7 mouse cellular contexts compared by ENCODE assay signal in the genomic region with DNA sequence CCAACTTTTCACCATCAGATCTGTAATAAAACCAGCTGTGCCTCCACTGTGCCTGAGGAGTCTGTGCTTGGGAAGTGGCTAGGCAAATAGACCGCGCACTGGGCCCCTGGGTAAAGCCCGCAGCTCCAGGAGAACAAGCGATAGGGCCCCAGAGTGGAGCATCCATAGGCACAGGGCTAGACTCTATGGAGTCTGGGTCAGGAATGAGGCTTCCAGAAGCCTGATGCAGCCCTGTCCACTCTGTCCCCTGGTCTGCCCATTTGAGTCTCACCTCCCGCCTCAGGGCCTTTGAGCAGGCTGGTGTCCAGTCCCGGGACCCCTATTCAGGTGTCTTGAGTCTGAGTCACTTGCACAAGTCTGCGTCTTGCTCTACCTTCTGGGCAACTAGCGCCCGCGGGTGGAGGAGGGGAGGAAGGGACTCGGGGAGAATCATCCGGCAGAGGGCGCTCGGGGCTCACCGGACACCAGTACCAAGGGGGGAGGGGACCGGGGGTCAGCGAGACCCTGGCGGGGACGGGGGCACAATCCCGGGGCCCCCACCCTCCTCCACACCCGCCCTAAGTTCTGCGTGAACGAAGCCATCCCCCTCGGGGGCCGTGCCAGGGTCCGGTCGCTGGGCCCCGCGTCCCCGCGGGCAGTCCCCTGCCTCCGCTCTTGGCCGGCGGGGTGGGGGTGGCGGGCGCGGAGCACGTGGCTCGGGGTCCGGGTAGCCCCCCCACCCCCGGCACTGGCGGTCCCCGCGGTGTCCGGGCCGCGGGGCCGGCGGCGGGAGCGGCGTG. TPM values are rescaled to one million over a fixed set of nuclear protein-coding genes. Genes with fewer than 3 reads are reported as not detected.
DNase-seq lines count a peak whose midpoint lies in the region; ATAC-seq and TF ChIP-seq lines count a peak whose summit lies in the region.

Gene Necab2 (plus strand): TSS at position 509 of the 779 bp plus-strand sequence.

- H3K9me3 ChIP-seq in embryonic facial prominence, embryonic 12.5 days, result no peaks in the 10 kb centered on the region
- H3K9me3 ChIP-seq in heart, embryonic 10.5 days, result no peaks in the 10 kb centered on the region
- H3K9me3 ChIP-seq in kidney, embryonic 15.5 days (replicated peaks), result no peaks in the 10 kb centered on the region
- H3K9me3 ChIP-seq in limb, embryonic 15.5 days, result no peaks in the 10 kb centered on the region
- H3K9me3 ChIP-seq in midbrain, postnatal 0 days (ENCODE audit: low read length), result no peaks in the 10 kb centered on the region

- peak; percentile 38 for ATAC-seq in embryonic facial prominence, embryonic 12.5 days (ENCODE audit: insufficient number of reproducible peaks, insufficient read depth, low FRiP score, low TSS enrichment)
- peak; percentile 53 for ATAC-seq in kidney, embryonic 15.5 days (replicated peaks; ENCODE audit: low FRiP score)
- ATAC-seq in limb, embryonic 15.5 days (ENCODE audit: insufficient number of reproducible peaks, low FRiP score, low TSS enrichment, low read depth), result no peak
- ATAC-seq in midbrain, postnatal 0 days (ENCODE audit: low FRiP score), result peak; percentile 75

- no peaks in the 10 kb centered on the region for H3K36me3 ChIP-seq in embryonic facial prominence, embryonic 12.5 days
- H3K36me3 ChIP-seq in heart, embryonic 10.5 days, result no peaks in the 10 kb centered on the region
- no peaks in the 10 kb centered on the region for H3K36me3 ChIP-seq in kidney, embryonic 15.5 days
- H3K36me3 ChIP-seq in limb, embryonic 15.5 days, result no peaks in the 10 kb centered on the region
- H3K36me3 ChIP-seq in midbrain, postnatal 0 days (ENCODE audit: insufficient read depth, low read length), result no peaks in the 10 kb centered on the region

- peaks cover 38% of the 10 kb centered on the region for H3K27me3 ChIP-seq in embryonic facial prominence, embryonic 12.5 days
- peaks cover 89% of the 10 kb centered on the region for H3K27me3 ChIP-seq in heart, embryonic 10.5 days (ENCODE audit: insufficient read depth, poor library complexity, severe bottlenecking)
- H3K27me3 ChIP-seq in kidney, embryonic 15.5 days, result peaks cover 44% of the 10 kb centered on the region
- H3K27me3 ChIP-seq in limb, embryonic 15.5 days, result peaks cover 50% of the 10 kb centered on the region
- no peaks in the 10 kb centered on the region; the same call in 1 of the 2 replicates for H3K27me3 ChIP-seq in midbrain, postnatal 0 days (ENCODE audit: insufficient read depth, low read length)

- peak within 1 kb of the TSS; percentile 72 for H3K4me2 ChIP-seq in embryonic facial prominence, embryonic 12.5 days (replicated peaks)
- peak within 1 kb of the TSS; percentile 98 for H3K4me2 ChIP-seq in kidney, embryonic 15.5 days
- peak within 1 kb of the TSS; percentile 97 for H3K4me2 ChIP-seq in limb, embryonic 15.5 days
- peak within 1 kb of the TSS; percentile 86 for H3K4me2 ChIP-seq in midbrain, postnatal 0 days (ENCODE audit: low read depth, low read length, poor library complexity, severe bottlenecking)

- 3% methylated on average over 20 of the region's 52 CpGs for WGBS in embryonic facial prominence, embryonic 12.5 days
- WGBS in heart, embryonic 10.5 days, result 4% methylated on average over 39 of the region's 52 CpGs
- WGBS in kidney, embryonic 15.5 days, result 3% methylated on average over 39 of the region's 52 CpGs
- WGBS in limb, embryonic 15.5 days, result 1% methylated on average over 47 of the region's 52 CpGs
- WGBS in midbrain, postnatal 0 days, result under 1% methylated on average over 28 of the region's 52 CpGs

- H3K9ac ChIP-seq in embryonic facial prominence, embryonic 12.5 days, result peak within 1 kb of the TSS; percentile 55
- H3K9ac ChIP-seq in kidney, embryonic 15.5 days, result peak within 1 kb of the TSS; percentile 71
- peak within 1 kb of the TSS; percentile 56 for H3K9ac ChIP-seq in limb, embryonic 15.5 days
- H3K9ac ChIP-seq in midbrain, postnatal 0 days (replicated peaks; ENCODE audit: low read length, poor library complexity, severe bottlenecking), result peak within 1 kb of the TSS; percentile 82

- TF ChIP-seq CTCF in midbrain, postnatal 0 days (IDR thresholded peaks at IDR 0.05), result peak; percentile 90

- H3K4me1 ChIP-seq in embryonic facial prominence, embryonic 12.5 days, result peaks cover 11% of the 10 kb centered on the region; the same call in 1 of the 2 replicates
- H3K4me1 ChIP-seq in heart, embryonic 10.5 days, result peaks cover 19% of the 10 kb centered on the region
- H3K4me1 ChIP-seq in kidney, embryonic 15.5 days, result peaks cover 18% of the 10 kb centered on the region
- peaks cover 14% of the 10 kb centered on the region for H3K4me1 ChIP-seq in limb, embryonic 15.5 days
- no peaks in the 10 kb centered on the region; the same call in none of the 2 replicates for H3K4me1 ChIP-seq in midbrain, postnatal 0 days (ENCODE audit: insufficient read depth, low read length)

- peak; percentile 92 to 94 for DNase-seq in adrenal gland, postnatal 36 days
- DNase-seq in heart, embryonic 10.5 days (ENCODE audit: low spot score), result peak; percentile 89
- DNase-seq in midbrain, postnatal 0 days (ENCODE audit: low spot score), result peak; percentile 85
- DNase-seq in spleen, postnatal 4 days (ENCODE audit: low spot score in 2 of 2), result peak; percentile 74 to 91

- no peak within 1 kb of the TSS for H3K27ac ChIP-seq in embryonic facial prominence, embryonic 12.5 days
- peak within 1 kb of the TSS; percentile 88 for H3K27ac ChIP-seq in heart, embryonic 10.5 days
- no peak within 1 kb of the TSS for H3K27ac ChIP-seq in kidney, embryonic 15.5 days
- no peak within 1 kb of the TSS for H3K27ac ChIP-seq in limb, embryonic 15.5 days
- H3K27ac ChIP-seq in midbrain, postnatal 0 days (ENCODE audit: low read depth, low read length), result no peak within 1 kb of the TSS

- peak within 1 kb of the TSS; percentile 54 for H3K4me3 ChIP-seq in embryonic facial prominence, embryonic 12.5 days
- peak within 1 kb of the TSS; percentile 74 for H3K4me3 ChIP-seq in heart, embryonic 10.5 days
- H3K4me3 ChIP-seq in kidney, embryonic 15.5 days (replicated peaks), result peak within 1 kb of the TSS; percentile 69
- H3K4me3 ChIP-seq in limb, embryonic 15.5 days, result peak within 1 kb of the TSS; percentile 64
- peak within 1 kb of the TSS; percentile 69 for H3K4me3 ChIP-seq in midbrain, postnatal 0 days (ENCODE audit: low read depth, low read length)

RNA-seq across cellular contexts. Expression of gene Necab2, which starts in this region (rescaled TPM):
- 1 to 10 TPM; 5.4 to 7.3 TPM for total RNA-seq in adrenal gland, postnatal 36 days (2021)
- polyA plus RNA-seq in embryonic facial prominence, embryonic 12.5 days (2016; fragmentation: Nextera tagmentation; extraction: Ambion mirVana), result 10.7 and 12.5 TPM in 2 replicates
- 1.9 and 3.4 TPM in 2 replicates for polyA plus RNA-seq in heart, embryonic 10.5 days (2016; fragmentation: Nextera tagmentation; extraction: Ambion mirVana)
- polyA plus RNA-seq in kidney, embryonic 15.5 days (2015; fragmentation: Nextera tagmentation; extraction: Ambion mirVana), result 2.3 and 3.3 TPM in 2 replicates
- polyA plus RNA-seq in limb, embryonic 15.5 days (2015; fragmentation: Nextera tagmentation; extraction: Ambion mirVana), result 0.96 and 1.1 TPM in 2 replicates
- total RNA-seq in midbrain, postnatal 0 days (2014; rRNA removed), result 106 and 119 TPM in 2 replicates
- polyA plus RNA-seq in midbrain, postnatal 0 days (2015; fragmentation: Nextera tagmentation; extraction: Ambion mirVana), result 76.6 and 84.6 TPM in 2 replicates

Comparison
In these comparisons a context has a peak if more than half of its experiments do, and no peak if none do; other contexts are left out.
1. RNA of gene Necab2 (total RNA-seq): 106 to 119 TPM in midbrain, postnatal 0 days; 5.4 to 7.3 TPM in adrenal gland, postnatal 36 days; every median in the first group is over 10 times any median in the second.
2. Peak in every context shown above with its lines, with median percentiles within 50 percentile points of each other: DNase-seq, H3K4me2 ChIP-seq, H3K4me3 ChIP-seq and H3K9ac ChIP-seq.